Mouse (Mus musculus): ENCODE results near the gene Mecom.

Gene Mecom

DNA sequence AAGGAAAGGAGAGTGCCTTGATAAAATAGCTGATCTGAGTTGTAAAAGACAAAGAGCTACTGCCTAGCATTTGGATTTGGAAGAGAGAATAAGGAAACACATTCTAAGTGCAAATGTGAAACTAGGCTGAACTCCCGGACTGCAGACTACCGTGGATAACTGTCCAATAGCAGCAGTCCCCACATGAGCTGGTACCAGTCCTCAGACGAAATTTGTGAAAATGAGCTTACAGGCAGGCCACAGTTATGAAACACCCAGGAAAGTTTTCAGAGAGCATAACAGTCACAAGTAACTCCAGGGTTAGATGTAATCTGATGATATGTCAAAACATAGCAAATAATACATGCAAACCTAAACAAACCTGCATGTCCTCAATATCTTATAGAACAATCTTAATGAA lies 217.8 kb downstream of the Mecom start:
- no peak for DNase-seq

DNA sequence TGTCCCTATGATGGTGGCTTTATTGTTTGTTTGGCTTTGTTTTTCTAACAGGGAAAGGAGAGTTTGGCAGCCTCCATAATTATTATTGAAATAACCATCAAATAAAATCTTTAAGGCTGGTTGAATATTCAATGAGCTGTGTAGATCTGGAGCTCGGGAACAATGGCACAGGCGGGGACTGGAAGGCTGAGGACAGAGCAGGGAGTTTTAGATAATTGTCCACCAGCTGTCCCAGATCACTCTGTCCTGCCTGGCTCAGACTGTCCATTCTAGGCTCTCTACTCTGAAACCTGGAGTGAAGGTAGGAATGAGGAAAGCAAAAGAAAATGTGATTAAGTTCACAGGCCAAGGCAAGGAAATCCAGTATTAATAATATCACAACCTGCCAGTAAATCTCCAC lies 232.9 kb downstream of the Mecom start:
- DNase-seq = no peak

DNA sequence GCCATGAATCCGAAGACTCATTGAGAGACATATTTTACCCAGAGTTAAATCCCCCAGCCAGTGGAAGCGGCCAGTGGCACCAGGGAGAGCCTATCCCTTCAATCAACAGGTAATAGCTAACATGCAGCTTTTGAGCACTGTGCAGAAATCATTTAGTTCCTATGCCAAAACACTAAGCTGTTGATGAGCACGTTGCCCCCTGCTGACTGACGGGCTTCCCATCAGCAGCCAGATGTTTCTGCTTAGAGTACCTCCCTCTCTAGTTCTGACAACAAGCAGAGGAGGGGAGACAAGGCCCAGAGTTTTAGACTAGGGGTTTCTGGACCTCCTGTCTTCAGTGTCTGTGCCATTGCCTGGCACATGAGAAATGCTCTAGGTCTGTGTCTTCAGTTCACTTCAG lies 239.7 kb downstream of the Mecom start:
- peak; percentile 4 for DNase-seq

DNA sequence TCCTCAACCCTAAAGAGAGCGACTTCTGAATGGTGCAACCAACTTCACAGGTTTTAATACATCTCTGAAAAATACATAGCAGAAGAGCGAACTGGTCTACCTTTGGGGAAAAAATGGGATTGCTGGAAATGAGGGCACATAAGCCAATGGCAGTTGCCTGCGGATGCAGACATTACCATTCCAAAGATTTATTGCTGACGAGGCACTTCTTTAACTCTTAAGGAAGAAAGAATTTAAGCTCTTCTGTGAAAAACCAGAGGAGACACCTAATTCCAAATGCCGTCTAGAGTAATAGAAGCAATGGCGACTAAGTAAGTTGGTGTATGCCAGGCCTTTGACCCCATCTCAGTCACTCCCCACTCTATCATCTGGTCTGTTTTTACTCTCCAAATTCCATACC lies 240.2 kb downstream of the Mecom start:
- no peak for DNase-seq

DNA sequence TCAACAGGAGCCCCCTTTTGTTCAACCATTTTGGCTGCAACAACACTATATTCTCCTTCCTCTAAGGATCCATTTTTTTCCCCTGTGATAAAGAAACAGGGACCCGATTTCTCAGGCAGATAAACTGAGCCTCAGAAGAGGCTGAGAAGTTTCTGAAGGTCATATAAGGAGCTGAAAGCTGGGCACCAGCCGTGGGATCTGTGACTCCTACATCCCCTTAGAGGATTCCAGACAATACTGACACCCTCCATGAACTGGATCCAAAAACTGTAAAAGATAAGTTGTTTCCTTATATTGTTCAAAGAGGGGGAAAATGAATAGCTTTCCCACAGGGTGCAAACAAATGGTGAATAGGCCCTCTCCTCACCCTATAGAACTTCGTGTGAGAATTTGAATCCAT lies 241.7 kb downstream of the Mecom start:
- DNase-seq = no peak

DNA sequence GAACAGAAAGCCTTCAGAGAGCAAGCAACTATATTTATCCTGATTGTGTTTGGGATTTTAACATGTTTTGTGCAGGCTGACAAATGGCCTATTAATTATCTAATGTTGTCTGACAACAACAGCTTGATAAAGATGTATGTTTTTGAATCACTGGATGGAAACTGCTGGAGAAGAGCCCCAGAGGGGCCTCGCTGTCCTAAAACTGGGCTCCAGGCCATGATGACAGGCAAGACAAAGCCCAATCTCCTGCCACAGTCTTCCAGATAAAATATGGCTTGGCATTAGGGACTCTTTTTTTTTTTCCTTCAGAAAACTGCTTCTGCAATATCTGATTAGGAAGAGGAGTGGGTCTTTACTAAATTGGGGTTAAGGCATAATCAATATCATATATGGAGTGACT lies 248.3 kb downstream of the Mecom start:
- DNase-seq = no peak

DNA sequence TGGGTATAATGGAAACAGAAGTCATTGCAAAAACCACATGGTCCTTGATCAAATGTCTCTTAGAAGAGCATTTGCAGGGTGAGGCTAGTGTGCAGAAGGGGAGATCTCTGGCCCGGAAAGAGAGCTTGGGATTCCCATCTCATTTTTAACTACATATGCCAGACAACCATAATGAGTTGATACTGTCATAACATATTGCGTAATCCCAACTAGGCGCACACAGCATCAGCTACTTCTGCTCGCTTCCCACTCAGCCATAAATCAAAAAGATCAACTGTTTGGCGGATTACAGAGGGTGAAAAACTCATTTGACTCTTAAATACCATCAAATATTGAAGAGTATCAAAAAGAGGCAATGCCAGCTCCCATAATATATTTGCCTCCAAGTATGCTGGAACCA lies 253.4 kb downstream of the Mecom start:
- DNase-seq = no peak

DNA sequence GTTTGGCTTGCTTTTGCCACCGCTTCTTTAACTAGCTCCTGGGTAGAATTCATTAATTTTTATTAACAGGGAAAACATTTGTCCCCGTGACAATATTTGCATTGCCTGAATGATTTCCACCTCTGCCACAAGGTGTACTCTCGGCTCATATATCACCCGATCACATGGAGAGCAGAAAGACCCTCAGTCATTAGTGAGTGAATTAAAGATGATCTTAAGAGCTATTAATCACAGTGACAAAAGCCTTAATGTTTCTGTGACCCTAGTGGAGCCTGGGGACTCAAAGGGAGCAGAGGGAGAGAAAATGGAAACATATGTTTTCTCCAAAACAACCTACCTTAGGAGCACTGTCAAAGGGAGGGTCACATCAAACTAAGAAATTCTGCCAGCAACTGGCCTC lies 261.3 kb downstream of the Mecom start:
- no peak for DNase-seq

DNA sequence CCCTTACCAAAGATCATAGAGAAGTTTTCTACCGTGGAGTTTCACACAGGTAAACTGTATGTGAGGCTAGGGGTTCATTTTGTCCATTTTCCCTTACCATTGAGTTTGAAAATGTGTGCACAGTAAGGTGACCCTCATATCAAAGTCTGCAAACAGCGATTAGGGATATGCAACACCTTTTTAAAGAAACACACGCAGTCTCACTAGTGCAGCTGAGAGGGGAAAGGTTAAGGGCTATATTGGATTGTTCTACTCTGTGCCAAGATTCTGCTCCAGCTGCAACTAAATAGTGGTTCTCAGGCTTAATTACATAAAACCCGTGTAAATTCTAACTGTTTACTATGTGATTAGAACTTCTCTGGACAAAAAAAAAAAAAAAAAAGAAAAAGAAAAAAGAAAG lies 263.7 kb downstream of the Mecom start:
- no peak for DNase-seq

DNA sequence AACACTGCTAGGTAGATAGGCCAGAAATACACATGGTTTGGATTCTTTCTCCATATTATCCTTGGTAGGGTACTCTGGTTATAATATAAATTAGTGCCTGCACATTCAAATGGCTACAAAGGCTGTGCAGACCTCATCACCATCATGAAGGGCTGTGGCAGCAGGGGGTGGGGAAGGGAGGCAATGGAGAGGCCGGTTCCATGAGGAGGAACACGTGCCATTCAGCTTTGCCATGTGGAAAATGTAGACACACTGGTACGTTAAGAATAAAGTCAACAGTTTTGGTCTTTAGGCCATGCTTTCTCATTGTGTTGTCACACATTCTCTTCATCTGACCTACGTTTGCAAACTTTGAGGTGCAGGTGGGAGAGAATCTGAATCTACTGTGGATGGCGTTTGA lies 264.2 kb downstream of the Mecom start:
- DNase-seq = no peak

DNA sequence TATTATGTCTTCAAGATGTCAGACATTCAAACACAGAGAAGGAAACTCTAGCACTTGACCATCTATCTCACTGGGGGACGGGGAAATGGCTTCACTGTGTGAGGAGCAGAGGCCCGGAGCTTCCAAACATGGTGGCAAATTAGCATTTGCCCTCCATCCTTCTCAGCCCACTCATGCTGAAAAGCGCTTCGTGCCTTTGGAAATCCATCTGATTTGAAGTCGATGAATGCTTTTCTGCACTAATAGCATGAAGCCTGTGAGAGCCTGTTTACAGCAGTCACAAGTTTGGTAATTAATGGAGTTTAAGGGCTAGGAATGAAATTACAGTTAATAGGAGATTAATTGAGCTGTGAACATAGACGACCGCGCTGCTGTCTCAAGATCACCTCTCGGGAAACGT lies 270.2 kb downstream of the Mecom start:
- DNase-seq = no peak

DNA sequence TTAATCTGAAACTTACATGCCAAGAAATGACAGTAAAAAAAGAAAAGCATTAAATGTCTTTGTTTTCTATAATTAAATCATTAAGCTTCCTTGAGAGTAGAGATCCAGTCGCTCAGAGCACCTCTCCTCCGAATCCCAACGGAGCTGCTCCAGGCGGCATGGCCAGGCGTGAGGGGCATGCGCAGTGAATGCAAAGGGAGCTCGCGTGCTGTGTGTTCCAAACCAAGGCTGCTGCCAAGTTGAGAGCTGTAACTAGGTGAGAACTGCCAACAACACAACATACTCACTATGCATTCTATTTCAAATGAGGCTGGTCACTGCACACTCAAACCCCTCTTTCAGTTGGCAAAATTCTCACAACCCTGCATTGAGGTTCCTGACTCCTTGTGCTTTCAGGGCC lies 271.7 kb downstream of the Mecom start:
- DNase-seq = no peak

DNA sequence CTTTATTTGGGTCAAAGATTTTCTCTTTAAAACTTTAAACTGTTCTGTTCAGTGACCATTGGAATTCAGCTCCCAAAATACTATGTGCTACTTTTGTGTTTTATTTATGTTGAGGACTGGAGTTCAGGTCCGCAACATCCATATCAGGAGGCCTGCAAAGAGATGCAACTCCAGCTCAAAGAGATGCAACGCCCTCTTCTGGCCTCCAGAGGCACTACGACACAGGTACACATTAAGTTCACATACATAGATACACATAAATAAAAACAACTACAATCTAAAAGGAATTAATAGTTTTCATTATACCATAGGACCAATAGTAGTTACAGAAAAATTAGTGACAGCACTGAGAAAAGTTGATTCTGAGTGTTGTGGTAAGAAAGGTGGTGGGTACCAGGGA lies 278.6 kb downstream of the Mecom start:
- no peak for DNase-seq

DNA sequence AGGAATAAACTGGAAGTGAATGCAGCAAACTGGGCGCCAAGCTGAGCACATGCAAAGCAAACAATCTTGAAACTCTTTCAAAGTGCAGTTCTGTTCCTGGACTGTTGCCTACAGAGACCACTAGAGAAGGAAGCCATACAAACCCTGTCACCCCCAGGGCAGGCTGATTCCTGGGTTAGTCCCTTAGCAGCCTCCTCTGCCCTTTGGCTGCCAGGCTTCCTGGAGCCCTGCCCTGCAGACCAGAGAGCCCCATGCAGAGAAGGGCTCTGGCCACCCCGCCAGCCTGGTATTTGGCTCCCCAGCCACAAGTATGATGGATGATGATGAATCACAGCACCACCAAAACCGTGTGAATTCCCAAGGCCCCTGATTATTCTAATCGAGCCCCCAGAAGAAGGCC lies 286.9 kb downstream of the Mecom start:
- no peak for DNase-seq

DNA sequence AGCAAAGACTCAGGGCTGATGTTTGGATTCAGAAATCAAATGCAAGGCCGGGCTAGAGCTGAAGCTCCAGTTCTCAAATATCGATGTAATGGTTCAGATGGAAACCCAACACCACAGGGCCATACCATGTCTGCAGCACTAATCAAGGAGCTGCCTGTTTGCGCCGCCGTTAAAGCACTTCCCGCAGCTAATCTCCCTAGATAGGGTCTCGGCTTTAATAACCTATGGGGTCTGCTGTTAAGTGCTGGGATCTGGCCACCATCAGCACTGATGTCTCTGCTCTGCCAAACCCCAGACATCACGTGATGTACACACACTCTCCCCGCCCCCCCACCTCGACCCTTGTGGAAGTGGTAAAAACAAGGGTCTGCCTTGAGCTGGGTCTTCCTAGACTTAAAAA lies 289.4 kb downstream of the Mecom start:
- no peak for DNase-seq

DNA sequence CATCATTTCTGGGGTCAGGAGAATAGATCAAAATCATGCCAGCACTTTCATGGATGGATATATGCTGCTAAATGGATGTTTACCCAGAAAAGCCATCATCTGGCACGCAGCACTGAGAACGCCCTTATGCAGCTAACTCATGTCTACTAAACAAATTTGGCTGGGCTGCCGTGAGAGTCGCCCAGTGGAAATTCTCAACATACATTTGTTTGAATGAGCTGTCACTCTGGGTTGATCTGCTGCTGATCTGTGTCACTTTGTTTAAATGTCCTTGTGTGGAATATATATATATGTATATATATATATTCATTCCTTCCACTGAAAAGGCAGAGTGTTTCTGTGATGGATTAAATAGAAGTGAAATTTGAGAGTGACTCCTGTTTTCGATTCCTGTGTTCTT lies 290.0 kb downstream of the Mecom start:
- DNase-seq = no peak

DNA sequence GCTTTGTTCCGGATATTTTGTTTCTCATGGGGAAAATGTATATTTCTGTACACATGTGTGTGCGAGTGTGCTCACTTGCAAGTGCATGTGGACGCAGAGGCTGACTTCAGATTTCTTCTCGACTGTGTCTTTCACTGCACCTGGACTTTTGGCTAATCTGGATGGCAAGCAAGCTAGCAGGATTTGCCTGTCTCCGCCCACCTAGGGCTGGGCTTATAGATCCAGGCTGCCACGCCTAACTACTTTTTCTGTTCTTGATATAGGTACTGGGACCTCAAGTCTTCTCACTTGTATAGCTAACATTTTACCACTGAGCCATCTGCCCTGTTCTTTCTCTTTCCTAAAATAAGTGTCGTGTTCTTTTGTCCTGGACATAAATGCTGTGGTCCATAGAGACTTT lies 290.9 kb downstream of the Mecom start:
- no peak for DNase-seq

DNA sequence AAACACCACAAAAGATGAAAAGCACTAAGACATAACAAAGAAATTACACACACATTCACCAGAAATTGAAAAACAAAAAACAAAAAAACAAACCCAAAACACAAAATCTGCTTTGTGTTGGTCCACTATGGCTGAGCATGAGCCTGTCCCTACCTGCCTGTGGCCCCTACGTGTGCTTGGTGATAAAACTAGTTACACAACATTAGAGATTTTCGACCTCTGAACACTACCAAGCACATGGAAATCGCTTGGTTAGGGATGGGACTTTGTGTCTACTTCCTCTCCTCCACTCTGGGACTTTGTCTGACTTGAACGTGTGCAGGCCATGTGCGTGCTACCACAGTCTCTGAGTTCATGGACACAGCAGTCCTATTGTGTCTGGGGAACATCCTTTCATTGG lies 292.0 kb downstream of the Mecom start:
- DNase-seq = no peak

DNA sequence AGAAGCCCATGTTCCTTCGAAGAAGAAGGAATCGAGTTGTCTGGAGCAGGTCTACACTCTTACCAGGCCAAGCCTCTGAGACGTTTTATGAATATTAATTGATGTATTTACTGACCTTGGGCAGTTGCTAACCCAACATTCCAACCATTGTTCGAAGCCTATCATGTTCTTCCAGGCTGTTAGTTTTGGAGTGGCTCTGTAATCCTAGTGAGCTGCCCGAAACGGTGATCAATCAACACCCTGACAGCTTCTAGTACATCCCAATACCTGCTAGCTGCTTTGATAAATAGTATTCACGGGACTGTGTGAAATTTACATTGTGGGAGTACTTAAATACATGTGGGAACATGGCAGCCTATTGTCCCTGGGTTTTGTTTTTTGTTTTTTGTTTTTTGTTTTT lies 293.4 kb downstream of the Mecom start:
- DNase-seq = no peak

DNA sequence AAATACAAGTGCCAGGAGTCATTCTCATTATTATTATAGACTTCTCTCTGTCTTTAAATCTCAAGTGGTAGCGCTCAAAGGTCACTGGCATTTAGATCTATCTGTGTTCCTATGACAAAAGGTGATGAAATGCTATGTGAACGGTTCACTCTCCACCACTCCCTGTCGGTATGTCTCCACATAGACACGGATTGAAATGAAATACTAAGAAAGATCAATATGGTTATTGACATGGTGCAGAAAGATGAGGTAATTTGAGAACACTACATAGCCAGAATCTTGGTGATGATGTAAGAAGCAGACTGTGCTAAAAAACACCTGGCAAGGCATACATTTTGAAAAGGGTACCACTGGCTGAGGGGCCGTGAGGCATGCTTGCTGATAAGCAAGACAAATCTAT lies 294.1 kb downstream of the Mecom start:
- no peak for DNase-seq

DNA sequence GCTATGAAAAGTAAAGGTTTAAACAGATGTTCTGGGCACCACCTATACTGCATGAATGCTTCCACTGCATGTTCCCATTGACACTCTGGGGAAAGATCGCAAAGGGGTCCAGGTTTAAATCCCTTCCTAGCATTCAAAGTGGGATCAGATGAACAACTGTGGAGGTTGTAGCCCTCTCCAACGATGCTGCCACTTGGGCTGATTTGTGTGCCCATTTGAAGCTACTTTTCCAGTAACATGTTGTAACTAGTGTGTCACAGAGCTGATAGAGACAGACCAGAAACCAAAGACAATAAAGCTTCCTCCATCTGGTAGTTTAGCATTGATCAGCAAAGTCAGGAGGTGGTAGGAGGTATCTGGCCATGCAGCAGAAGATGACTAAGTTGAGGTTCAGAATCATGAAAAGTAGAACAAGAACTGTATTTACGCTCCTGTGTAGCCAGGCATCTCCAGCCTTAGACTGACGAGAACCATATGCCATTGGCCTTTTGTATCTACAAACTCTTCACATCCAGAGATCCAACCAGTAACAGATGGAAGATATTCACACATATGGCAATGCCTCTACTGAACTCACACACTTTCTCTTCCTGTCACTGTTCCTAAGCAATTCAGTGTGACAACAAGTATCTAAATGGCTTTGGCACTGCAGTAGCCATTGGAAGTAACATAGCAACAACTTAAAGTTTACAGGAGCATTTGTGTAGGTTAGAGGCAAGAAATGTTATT lies 299.0 kb downstream of the Mecom start:
- no peak for DNase-seq

DNA sequence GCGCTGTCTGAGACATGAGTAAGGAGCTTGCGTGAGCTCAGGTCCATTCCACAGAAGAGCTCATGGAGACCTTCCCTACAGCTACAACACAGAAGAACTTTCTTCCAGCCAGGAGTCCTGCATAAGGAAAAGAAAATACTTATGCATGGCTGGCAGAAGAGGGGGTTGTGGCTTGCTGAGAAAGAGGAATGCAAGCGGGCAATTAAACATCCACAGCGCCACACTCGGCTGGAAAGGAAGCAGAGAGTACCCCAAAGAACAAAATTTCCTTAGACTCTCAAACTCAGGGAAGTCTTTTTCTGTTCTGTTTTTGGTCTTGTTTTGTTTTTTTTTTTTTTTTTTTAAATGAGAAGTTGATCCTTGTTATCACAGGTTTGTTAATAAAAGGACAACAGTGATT lies 300.6 kb downstream of the Mecom start:
- no peak for DNase-seq

DNA sequence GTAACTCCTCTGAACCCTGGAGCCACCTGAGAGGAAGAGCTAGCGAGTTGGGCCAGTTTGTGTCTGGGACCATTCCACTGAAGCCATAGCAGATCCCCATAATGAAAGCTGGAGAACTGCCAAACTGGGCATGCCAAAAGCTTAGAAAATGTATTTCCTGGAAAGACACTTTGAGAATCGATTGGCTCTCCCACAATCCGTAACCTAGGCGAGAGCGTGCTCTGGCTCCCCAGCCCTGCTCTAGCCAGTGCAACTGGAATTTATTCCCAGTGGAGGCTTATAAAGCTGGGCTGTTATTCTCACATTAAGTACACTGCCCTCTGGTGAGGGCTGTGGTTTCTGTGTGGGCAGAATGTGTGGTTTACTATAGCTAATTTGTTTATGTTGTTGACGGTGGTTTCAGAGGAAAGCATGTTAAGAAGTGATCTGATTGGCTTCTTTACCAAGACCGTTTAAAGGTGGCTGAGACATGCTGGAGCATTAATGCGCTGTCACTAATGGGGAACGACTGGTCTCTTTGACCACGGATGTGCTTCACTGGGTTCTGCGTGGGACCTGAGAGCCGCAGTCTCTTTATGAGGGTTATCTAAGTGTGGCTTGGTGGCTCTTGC lies 301.3 kb downstream of the Mecom start:
- no peak for DNase-seq

DNA sequence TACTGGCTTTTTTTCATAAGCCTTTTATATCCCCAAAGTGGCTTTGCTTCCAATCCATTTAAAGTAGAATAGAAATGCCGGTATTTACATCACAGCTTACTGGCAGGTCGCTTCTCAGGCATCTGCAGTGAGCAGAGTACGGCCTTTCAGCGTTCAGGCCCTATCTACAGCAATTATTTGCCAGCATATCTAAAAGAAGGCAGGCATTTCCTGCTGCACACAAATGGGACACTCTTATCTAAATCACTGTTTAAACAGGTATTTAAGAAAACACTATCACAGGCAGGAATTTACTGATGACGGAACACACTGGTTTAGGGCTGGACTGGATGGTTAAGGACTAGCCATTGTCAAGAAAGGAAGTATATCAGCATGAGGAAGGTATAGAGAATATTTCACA lies 301.9 kb downstream of the Mecom start:
- no peak for DNase-seq

DNA sequence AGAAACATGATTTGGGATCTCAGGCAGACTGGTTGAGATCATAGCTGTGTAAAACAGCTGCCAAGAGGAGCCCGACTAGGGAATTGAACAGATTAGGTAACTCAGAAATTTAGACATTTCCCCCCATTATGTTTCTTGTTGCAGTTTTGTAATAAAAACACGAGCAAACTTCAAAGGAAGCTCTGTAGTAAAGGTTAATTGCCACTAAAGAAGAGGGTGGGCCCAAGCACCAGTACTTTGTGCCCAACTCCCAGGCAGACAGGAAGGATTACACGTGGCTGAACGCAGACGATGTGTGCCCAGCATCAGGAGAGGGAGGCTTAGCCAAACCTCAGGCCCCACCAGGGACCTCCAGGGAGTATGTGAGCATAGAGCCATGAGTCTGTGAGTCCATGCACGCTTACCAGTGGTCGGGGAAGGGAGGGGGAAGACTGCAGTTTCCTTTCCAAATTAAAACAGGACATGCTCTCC lies 303.4 kb downstream of the Mecom start:
- DNase-seq = no peak

All from liver (tissue).